Mouse (Mus musculus) heart, embryonic 12.5 days (tissue): ENCODE data around the gene Grin2a. TPM values are rescaled to one million over a fixed set of nuclear protein-coding genes. Genes with fewer than 3 reads are reported as not detected.
"Not testable (repeated sequence)": the region's sequence is repeated elsewhere in the genome, so short reads cannot be mapped to it uniquely, and the experiment has no call there.

ENCODE experiments used
- ATAC-seq: fragments of 200-750 bp; cut with Nextera tagmentation; 2 replicates; pipeline ENCODE4 v1.8.0; 2017; ENCODE audit warnings: moderate TSS enrichment, moderate library complexity; ENCODE audit not compliant: insufficient number of reproducible peaks, low FRiP score
- H3K27ac ChIP-seq: fragments of 300-500 bp; sonication (generic); 2 replicates; pipeline ENCODE4 v1.5.1; 2016; ENCODE audit warnings: mild to moderate bottlenecking, moderate library complexity; ENCODE audit not compliant: poor library complexity, severe bottlenecking
- H3K27me3 ChIP-seq: fragments of 300-500 bp; sonication (generic); replicated peaks from 2 replicates; pipeline ENCODE4 v1.6.1; 2016; ENCODE audit warnings: mild to moderate bottlenecking, moderate library complexity
- H3K36me3 ChIP-seq: fragments of 300-500 bp; sonication (generic); 2 replicates; pipeline ENCODE4 v1.6.1; 2016; ENCODE audit warnings: mild to moderate bottlenecking, moderate library complexity
- H3K4me1 ChIP-seq: fragments of 300-500 bp; sonication (generic); replicated peaks from 2 replicates; pipeline ENCODE4 v1.6.1; 2016; ENCODE audit warnings: mild to moderate bottlenecking
- H3K4me2 ChIP-seq: fragments of 300-500 bp; sonication (generic); 2 replicates; pipeline ENCODE4 v1.6.1; 2016; ENCODE audit warnings: mild to moderate bottlenecking, moderate library complexity
- H3K4me3 ChIP-seq: fragments of 300-500 bp; sonication (generic); 2 replicates; pipeline ENCODE4 v1.5.1; 2016; ENCODE audit warnings: mild to moderate bottlenecking
- H3K9ac ChIP-seq: fragments of 300-500 bp; sonication (generic); 2 replicates; pipeline ENCODE4 v1.6.1; 2016; ENCODE audit warnings: mild to moderate bottlenecking, moderate library complexity
- H3K9me3 ChIP-seq: fragments of 300-500 bp; sonication (generic); replicated peaks from 2 replicates; pipeline ENCODE4 v1.6.1; 2016; ENCODE audit warnings: mild to moderate bottlenecking, moderate library complexity
- WGBS: fragments of 180-500 bp; shearing (Covaris S2); methylation state at CpG from one replicate; pipeline ENCODE4 v1.1.7; 2016; 5-methylcytosine and 5-hydroxymethylcytosine counted together
- polyA plus RNA-seq: library from polyadenylated mRNA; unstranded; fragments of >200 nt; fragmentation: Nextera tagmentation; extraction: Ambion mirVana; gene quantifications from 2 replicates; pipeline ENCODE4 v1.2.1, GENCODE M21; 2016

Gene Grin2a
- polyA plus RNA-seq, 1 experiment from 2014 or later: 0.98 TPM

- H3K4me2 ChIP-seq: no peak overlapping the region
- no peak overlapping the region for H3K4me3 ChIP-seq
- H3K9me3 ChIP-seq: no peaks in the 10 kb centered on the region
- H3K27ac ChIP-seq: no peak overlapping the region
- no peaks in the 10 kb centered on the region for H3K4me1 ChIP-seq
- no peaks in the 10 kb centered on the region for H3K36me3 ChIP-seq
- no peak overlapping the region for H3K9ac ChIP-seq
- WGBS: 86% methylated on average over 10 of the region's 10 CpGs
- no peaks in the 10 kb centered on the region for H3K27me3 ChIP-seq
- no peak for ATAC-seq
Observed at GRCm38 (mm10) chr16:9625652-9626444, 369.5 kb downstream of the Grin2a start.

GRCm38 (mm10) chr16:9624346-9624745 lies 371.0 kb downstream of the Grin2a start:
- no peaks in the 10 kb centered on the region for H3K4me1 ChIP-seq
- H3K4me2 ChIP-seq: no peak overlapping the region
- 87% methylated on average over 2 of the region's 2 CpGs for WGBS
- no peak overlapping the region for H3K27ac ChIP-seq
- no peak for ATAC-seq
- no peaks in the 10 kb centered on the region for H3K9me3 ChIP-seq
- no peaks in the 10 kb centered on the region for H3K27me3 ChIP-seq
- H3K4me3 ChIP-seq: no peak overlapping the region
- H3K36me3 ChIP-seq: no peaks in the 10 kb centered on the region
- no peak overlapping the region for H3K9ac ChIP-seq

GRCm38 (mm10) chr16:9618206-9618605 lies 377.2 kb downstream of the Grin2a start:
- 69% methylated on average over 2 of the region's 2 CpGs for WGBS
- H3K36me3 ChIP-seq: no peaks in the 10 kb centered on the region
- no peak for ATAC-seq
- no peaks in the 10 kb centered on the region for H3K9me3 ChIP-seq
- H3K4me1 ChIP-seq: no peaks in the 10 kb centered on the region
- no peak overlapping the region for H3K9ac ChIP-seq
- H3K27ac ChIP-seq: no peak overlapping the region
- no peak overlapping the region for H3K4me2 ChIP-seq
- H3K27me3 ChIP-seq: no peaks in the 10 kb centered on the region
- H3K4me3 ChIP-seq: no peak overlapping the region

GRCm38 (mm10) chr16:9617215-9617614 lies 378.1 kb downstream of the Grin2a start:
- H3K36me3 ChIP-seq: no peaks in the 10 kb centered on the region
- WGBS: 72% methylated on average over 2 of the region's 2 CpGs

GRCm38 (mm10) chr16:9616807-9617206 lies 378.6 kb downstream of the Grin2a start:
- Histone ChIP-seq H3K4me3 (no peak overlapping the region), H3K9ac (no peak overlapping the region), H3K4me2 (no peak overlapping the region), H3K27me3 (no peaks in the 10 kb centered on the region), H3K4me1 (no peaks in the 10 kb centered on the region), H3K9me3 (0 out of 2 replicates have a peak, but pooled peaks cover 3% of the 10 kb centered on the region), H3K36me3 (no peaks in the 10 kb centered on the region), H3K27ac (no peak overlapping the region)
- WGBS: 72% methylated on average over 4 of the region's 4 CpGs
- no peak for ATAC-seq

More at GRCm38 (mm10) chr16:9617215-9617614, 378.1 kb downstream of the Grin2a start:
- no peaks in the 10 kb centered on the region for H3K27me3 ChIP-seq
- H3K4me1 ChIP-seq: no peaks in the 10 kb centered on the region
- no peak overlapping the region for H3K9ac ChIP-seq
- H3K4me3 ChIP-seq: no peak overlapping the region
- no peak overlapping the region for H3K4me2 ChIP-seq
- no peak overlapping the region for H3K27ac ChIP-seq
- no peaks in the 10 kb centered on the region for H3K9me3 ChIP-seq
- ATAC-seq: no peak

- H3K4me1 ChIP-seq, H3K27ac ChIP-seq, H3K27me3 ChIP-seq, H3K4me2 ChIP-seq, H3K36me3 ChIP-seq, H3K9me3 ChIP-seq, H3K4me3 ChIP-seq, H3K9ac ChIP-seq, ATAC-seq: not testable (repeated sequence)
- WGBS: 81% methylated on average over 6 of the region's 6 CpGs
Observed at GRCm38 (mm10) chr16:9612596-9612995, 382.8 kb downstream of the Grin2a start.

- 65% methylated on average over 2 of the region's 2 CpGs for WGBS
- Histone ChIP-seq H3K4me1 (no peaks in the 10 kb centered on the region), H3K27me3 (no peaks in the 10 kb centered on the region), H3K36me3 (no peaks in the 10 kb centered on the region), H3K9me3 (0 out of 2 replicates have a peak, but pooled peaks cover 3% of the 10 kb centered on the region), H3K9ac (no peak overlapping the region), H3K4me2 (no peak overlapping the region), H3K27ac (no peak overlapping the region), H3K4me3 (no peak overlapping the region)
- no peak for ATAC-seq
Observed at GRCm38 (mm10) chr16:9607432-9607831, 387.9 kb downstream of the Grin2a start.

GRCm38 (mm10) chr16:9603983-9604382 lies 391.4 kb downstream of the Grin2a start:
- no peaks in the 10 kb centered on the region for H3K27me3 ChIP-seq
- no peak overlapping the region for H3K4me3 ChIP-seq
- no peaks in the 10 kb centered on the region for H3K4me1 ChIP-seq
- no peak overlapping the region for H3K4me2 ChIP-seq
- no peaks in the 10 kb centered on the region for H3K36me3 ChIP-seq
- ATAC-seq: no peak
- H3K9me3 ChIP-seq: no peaks in the 10 kb centered on the region
- WGBS: 79% methylated on average over 5 of the region's 5 CpGs
- no peak overlapping the region for H3K27ac ChIP-seq
- H3K9ac ChIP-seq: no peak overlapping the region

- H3K36me3 ChIP-seq: no peaks in the 10 kb centered on the region
- no peak for ATAC-seq
- 66% methylated on average over 2 of the region's 2 CpGs for WGBS
- no peak overlapping the region for H3K9ac ChIP-seq
- H3K9me3 ChIP-seq: no peaks in the 10 kb centered on the region
- H3K4me2 ChIP-seq: no peak overlapping the region
- H3K4me3 ChIP-seq: no peak overlapping the region
- H3K4me1 ChIP-seq: no peaks in the 10 kb centered on the region
- H3K27me3 ChIP-seq: no peaks in the 10 kb centered on the region
- H3K27ac ChIP-seq: no peak overlapping the region
Observed at GRCm38 (mm10) chr16:9602579-9602978, 392.8 kb downstream of the Grin2a start.

- no peak for ATAC-seq
- no peak overlapping the region for H3K4me2 ChIP-seq
- no peaks in the 10 kb centered on the region for H3K27me3 ChIP-seq
- H3K4me3 ChIP-seq: no peak overlapping the region
- no peaks in the 10 kb centered on the region for H3K36me3 ChIP-seq
- 72% methylated on average over 2 of the region's 2 CpGs for WGBS
- no peak overlapping the region for H3K27ac ChIP-seq
- no peaks in the 10 kb centered on the region for H3K4me1 ChIP-seq
- H3K9ac ChIP-seq: no peak overlapping the region
- H3K9me3 ChIP-seq: no peaks in the 10 kb centered on the region
Observed at GRCm38 (mm10) chr16:9589176-9589575, 406.2 kb downstream of the Grin2a start.

GRCm38 (mm10) chr16:9588431-9588830 lies 406.9 kb downstream of the Grin2a start:
- no peaks in the 10 kb centered on the region for H3K27me3 ChIP-seq
- 64% methylated on average over 3 of the region's 3 CpGs for WGBS
- H3K9me3 ChIP-seq: no peaks in the 10 kb centered on the region
- no peaks in the 10 kb centered on the region for H3K4me1 ChIP-seq
- no peaks in the 10 kb centered on the region for H3K36me3 ChIP-seq
- no peak overlapping the region for H3K4me3 ChIP-seq
- H3K4me2 ChIP-seq: no peak overlapping the region
- no peak for ATAC-seq
- H3K9ac ChIP-seq: no peak overlapping the region
- no peak overlapping the region for H3K27ac ChIP-seq

GRCm38 (mm10) chr16:9583981-9584380 lies 411.4 kb downstream of the Grin2a start:
- no peak overlapping the region for H3K4me2 ChIP-seq
- H3K27me3 ChIP-seq: no peaks in the 10 kb centered on the region
- H3K9me3 ChIP-seq: no peaks in the 10 kb centered on the region
- H3K36me3 ChIP-seq: no peaks in the 10 kb centered on the region
- ATAC-seq: no peak
- no peak overlapping the region for H3K9ac ChIP-seq
- no peak overlapping the region for H3K4me3 ChIP-seq
- 80% methylated on average over 2 of the region's 2 CpGs for WGBS
- no peaks in the 10 kb centered on the region for H3K4me1 ChIP-seq
- no peak overlapping the region for H3K27ac ChIP-seq
